Mouse (Mus musculus): Measurements from ENCODE around the gene Tmem30b. TPM values are rescaled to one million over a fixed set of nuclear protein-coding genes. Genes with fewer than 3 reads are reported as not detected.
"Not testable (repeated sequence)": the region's sequence is repeated elsewhere in the genome, so short reads cannot be mapped to it uniquely, and the experiment has no call there.

The Tmem30b gene
- 24.4 and 49.2 TPM in 2 replicates for polyA plus RNA-seq (2012; rRNA removed)

DNA sequence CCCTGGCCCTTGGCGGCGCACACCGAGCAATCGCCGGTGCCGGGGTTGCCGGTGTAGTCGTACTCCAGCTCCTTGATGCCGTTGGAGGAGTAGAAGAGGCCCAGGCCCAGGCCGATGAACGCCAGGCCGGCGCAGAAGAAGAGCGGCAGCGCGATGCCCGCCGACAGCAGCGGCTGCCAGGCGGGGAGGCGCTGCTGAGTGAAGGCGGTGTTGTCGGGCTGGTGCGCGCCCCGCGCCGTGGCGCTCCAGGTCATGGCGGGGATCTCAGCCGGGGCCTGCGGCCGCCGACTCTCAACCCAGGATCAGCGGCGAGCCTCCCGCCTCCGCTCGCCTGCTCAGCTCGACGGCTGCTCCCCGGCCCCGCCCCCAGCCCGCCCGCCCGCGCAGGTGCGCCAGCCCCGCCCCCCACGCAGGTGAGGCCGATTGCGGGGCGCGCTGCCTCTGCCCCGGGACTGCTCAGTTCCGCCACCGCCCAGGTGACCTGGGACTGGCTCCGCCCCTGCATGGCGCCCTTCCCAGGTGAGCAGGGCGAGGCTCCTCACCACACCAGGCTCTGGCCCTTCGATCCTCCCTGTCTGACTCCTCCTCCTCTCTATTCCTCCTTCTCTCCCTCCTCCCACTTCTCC lies at the start of gene Tmem30b:
Gene Tmem30b (minus strand): TSS at position 307 of the 626 bp plus-strand sequence.
- no peak for DNase-seq (ENCODE audit: low read depth)

DNA sequence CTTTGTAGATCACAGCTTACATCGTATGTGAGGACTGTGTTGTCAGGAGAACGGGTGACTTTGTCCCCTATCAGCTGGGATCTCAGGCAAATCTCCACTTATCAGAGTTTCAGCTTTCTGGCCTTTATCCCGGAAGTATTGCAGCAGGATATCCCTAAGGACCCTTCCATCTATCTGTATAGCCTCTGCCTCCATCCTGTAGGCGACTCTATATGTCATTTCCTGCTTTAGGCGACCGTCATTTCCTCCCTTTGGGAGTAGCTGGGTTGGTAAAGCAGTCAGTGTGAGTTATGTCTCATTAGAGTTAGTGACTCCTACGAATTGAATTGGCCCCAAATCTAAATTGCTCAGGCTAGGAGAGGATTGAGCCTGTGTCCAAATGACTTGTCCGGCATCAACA lies 49.0 kb upstream of the Tmem30b start:
- DNase-seq (ENCODE audit: low read depth), result no peak

DNA sequence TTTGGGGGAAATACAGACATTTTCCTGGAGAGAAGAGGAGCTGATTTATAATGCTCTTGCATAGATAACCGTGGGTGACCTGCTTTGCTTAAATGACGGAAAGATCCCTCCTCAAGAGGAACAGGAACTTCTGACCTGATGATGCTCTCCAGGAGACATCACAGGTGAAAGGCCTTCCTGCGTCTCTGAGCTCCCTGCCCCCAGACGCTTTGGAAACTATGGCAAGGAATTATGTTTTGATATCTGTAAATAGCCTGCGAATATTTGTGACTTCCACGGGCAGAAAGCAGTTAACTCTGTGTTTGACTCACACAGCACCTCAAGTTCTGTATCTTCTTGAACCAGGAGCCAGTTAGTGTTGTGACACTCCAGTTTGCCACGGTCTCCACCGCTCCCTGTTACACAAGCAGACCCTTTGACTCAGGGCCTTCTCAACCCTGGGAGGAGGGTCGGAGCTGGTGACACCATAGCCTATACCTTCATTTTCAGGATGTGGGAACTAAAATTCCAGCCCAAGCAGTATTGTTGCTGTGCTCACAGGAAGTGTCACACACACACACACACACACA lies 48.1 kb upstream of the Tmem30b start:
- DNase-seq (ENCODE audit: low read depth), result no peak

DNA sequence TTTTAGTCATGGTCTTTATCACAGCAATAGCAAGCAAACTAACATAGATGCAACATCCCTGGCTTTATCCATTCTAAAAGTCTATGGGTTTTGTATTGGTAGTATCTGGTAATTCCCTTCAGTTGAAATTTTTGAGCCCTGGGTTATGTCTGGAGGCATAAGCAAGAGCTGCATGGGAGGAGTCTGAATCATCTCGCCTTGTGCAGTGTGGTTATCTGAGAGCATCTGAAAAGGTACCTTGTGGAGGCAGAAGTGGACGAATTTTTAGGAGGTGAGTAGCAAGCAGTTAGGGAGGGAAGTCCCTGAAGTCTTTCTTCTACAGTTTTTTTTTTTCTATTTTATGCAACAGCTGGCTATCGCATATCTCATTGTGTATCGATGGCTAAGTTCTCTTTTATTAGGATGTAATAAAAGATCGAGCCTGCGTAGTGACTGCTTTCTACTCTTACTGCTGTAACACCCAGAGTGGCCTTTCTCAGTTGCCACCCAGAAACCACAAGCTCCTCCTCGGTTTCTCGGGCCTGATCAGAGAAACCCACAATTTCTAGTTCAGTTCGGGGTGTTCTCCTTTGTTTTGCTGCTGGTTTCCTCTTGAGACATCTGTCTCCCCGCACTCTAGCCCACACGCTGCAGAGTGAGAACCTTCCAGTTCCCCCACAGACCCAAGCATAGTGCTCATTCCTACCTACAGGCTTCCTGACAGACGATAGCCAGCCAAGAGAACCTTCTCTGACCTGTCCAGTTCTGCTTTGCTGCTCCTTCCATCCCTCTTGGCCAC lies 47.0 kb upstream of the Tmem30b start:
- no peak for DNase-seq (ENCODE audit: low read depth)

DNA sequence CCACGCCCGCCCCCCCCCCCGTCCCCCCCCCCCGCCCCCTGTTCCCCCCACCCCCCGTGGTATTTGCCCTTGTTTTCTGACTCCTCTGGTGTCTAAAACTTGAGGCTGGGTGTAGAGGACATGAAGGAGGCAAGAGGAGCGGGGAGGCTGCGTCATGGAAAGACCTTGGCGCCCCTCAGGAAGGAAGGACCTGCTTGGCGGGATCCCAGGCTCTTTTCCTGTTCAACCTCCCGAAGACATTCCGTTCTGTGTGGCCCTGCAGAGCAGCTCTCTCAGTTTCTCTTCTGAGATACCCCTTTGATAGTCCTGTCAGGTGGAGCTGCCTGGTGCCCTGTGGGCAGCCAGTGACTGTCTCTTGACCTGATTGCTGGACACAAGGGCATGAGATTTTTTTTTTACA lies 45.4 kb upstream of the Tmem30b start:
- DNase-seq (ENCODE audit: low read depth), result no peak

DNA sequence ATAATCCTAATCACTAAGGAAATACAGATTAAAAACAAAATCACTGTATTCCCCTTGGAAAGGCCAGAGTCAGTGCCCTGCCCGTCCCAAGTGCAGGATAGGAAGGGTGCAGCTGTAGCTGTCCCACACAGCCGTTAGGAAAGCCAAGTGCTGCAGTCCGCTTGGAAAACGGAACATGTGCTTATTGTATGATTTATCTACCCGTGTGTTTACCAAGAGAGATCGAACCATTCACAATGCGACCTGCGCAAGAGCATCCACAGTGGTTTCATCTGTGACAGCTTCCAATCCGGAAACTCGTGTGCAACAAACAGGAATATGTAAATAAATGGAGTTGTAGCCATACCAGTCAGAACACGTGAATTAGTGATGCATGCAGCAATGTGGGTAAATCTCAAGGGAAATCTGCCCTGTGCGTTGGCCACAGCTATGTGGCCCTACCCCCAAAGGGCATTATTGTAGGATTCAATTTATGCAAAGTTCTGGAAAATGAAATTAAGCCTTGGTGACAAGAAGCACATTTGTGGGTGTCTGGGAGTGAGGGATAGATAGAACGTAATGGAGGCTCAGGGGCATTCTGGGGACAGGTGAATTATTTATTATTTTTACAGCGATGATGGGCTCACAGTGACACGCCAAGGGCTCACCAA lies 44.6 kb upstream of the Tmem30b start:
- no peak for DNase-seq (ENCODE audit: low read depth)

DNA sequence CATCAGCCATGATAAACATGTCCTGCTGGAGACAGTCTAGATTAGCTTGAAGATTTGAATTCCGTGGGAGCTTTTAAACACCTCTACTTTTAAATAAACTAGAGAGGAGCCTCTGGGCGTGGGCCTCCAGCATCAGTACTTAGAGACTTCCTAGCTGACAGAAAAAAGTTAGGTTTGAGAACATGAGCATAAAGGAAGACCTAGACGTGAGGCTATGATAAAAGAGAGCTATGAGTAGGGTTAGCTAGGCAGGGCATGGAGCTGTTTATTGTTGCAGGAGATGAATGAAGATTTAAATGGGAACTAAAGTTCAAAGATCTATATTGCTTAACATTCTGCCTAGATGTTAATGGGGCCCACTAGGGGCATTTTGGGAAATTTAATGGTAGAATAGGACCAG lies 41.1 kb upstream of the Tmem30b start:
- no peak for DNase-seq (ENCODE audit: low read depth)

DNA sequence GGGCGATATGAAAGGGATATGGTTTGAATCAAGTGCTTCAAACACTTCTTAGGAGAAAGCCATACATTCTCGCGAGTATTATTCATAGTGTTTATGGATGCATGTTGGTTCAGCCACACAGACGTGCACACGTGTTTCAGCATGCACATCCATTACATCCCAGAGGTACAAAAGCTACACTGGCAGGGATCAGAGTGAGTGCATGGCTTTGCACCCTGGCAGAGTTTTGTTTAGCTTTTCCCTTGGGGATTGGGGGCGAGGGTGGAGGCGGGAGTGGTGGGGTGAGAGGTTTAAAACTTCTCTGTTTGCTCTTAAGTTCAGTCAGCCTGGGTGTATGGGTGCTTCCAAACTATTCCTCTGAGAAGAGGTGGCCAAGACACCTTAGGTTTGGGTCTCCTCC lies 39.7 kb upstream of the Tmem30b start:
- no peak for DNase-seq (ENCODE audit: low read depth)

DNA sequence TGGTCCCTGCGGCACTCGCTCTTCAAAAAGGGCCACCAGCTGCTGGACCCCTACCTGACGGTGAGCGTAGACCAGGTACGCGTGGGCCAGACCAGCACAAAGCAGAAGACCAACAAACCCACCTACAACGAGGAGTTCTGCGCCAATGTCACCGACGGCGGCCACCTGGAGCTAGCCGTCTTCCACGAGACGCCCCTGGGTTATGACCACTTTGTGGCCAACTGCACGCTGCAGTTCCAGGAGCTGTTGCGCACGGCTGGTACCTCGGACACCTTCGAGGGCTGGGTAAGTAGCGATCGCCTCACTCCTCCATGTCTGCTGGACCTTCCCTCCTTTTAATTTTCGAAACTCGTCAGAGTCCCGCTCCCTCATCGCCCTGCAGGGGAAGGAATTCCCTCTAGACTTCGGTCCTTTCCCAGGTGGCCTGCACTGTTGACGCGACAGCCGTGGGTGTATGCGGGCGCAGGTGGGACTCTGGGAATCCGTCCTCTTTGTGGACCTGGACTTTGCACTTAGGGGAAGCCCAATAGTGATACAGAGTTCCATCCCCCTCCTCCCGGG lies 39.1 kb upstream of the Tmem30b start:
- DNase-seq (ENCODE audit: low read depth), result no peak

DNA sequence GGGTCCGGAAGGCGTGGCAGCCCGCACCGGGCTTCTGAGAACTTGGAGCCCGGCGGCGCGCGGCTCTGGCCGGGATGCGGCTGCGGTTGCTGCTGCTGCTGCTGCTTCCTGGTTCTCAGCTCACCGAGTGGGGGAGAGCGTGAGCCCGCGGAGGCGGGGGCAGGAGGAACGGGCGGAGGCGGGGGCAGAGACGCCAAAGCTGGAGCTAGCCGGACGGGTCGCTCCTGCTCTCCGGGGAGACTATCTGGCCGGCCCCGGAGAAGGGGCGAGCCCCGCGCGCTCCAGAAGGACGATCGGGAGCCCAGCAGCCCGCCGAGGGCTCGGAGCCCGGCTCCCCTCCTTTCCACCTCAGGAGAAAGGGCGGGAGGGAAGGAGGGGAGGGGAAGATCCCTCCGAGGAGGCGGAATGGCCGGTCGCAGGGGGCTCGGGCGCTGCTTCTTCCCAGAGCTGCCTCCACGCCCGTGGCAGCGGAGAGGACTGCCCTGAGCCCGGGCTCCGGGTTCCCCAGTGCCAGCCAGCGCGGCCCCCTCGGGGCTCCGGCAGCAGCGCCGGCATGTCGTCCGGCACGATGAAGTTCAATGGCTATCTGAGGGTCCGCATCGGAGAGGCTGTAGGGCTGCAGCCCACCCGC lies 38.5 kb upstream of the Tmem30b start, which contains the start of gene Prkch:
Gene Prkch (plus strand): TSS at position 187 of the 631 bp plus-strand sequence.
- no peak for DNase-seq (ENCODE audit: low read depth)

DNA sequence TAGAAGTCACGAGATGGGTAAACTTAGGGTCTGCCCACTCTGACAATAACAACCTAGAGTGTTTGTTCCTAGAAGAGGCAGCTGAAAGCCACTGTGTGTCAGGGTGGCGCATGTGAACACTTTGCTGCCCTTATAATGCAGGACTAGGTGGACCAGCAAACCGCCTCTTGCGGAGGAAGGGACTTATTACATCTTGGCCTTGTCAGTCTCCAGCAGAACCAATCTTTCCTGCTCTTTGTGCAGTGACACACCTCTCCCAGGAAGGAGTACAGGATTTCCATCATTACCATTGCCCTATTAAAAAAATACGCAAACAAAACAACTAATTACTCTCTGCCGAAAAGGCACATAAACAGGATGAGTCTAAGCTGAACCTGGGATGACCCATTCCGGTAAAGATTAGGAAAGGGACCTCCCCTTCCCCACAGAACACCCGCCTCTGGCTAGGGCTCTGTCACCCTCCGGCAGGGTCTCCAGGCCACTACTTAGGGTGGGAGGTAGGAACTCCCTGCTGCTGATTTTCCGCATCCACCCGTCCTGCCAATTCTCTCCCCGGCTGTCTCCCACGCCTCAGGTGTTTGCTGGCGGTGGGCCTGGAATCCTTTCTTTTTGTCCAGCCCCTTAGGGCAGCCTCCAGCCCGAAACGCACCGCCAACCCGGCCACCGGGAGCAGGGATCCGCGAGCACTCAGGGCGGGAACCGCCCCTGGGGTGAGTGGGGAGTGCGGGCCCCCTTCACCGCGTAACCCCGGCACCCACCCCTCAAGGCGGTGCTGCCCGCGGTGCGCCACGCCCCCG lies 37.8 kb upstream of the Tmem30b start:
- no peak for DNase-seq (ENCODE audit: low read depth)

DNA sequence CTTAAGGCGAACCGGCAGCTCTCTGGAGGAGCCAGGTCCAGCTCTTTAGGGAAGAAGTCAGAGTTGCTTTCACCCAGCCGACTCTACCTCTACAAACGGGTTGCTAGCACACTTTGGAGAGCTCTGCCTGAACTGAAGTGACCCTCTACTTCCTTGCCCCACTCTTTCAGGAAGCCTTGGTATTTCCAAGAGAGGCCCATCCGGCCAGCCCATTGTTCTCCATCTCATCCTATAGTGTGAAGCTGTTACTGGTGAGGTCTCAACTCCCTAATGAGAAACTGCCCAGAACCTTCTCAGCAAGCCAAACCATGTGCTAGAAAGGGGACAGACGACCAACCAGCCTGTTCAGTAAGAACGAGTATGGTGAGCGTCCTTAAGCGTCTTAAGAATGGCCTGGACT lies 37.1 kb upstream of the Tmem30b start:
- no peak for DNase-seq (ENCODE audit: low read depth)

DNA sequence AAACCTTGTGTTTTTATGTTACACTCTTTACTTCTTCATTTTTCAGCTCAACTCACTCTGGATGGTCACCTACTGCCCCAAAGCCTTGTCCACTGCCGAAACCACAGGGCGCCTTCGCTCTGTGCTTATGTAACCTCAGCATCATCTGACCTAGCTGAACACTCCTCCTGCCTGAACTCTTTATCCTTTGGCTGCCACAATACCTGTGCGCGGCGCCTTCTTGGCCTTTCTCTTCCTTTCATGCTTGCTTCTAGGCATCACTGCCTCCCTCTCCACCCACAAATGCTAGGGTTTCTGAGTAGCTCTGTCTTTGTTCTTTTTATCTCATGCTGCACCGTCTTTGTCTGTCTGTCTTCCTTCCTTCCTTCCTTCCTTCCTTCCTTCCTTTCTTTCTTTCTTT lies 34.6 kb upstream of the Tmem30b start:
- DNase-seq (ENCODE audit: low read depth), result no peak

DNA sequence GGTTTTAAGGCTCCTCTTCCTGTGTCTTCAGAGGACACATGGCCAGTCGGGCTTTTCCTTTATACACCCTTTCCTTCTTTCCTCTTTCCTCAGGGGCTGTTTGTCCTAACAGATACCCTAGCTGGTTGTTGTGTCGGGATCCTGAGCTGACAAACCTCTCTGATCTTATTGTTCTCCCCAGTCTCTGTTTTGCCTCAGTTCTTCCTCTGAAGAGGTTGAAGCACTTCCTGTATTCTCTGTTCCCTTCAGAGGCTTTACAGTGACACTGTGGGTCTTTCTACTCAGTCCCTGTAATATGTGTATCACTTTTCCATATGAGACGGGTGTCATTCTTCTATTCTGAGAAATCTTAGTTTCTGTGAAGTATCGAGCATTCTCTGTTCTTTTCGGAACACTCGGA lies 31.9 kb upstream of the Tmem30b start:
- DNase-seq (ENCODE audit: low read depth), result no peak

DNA sequence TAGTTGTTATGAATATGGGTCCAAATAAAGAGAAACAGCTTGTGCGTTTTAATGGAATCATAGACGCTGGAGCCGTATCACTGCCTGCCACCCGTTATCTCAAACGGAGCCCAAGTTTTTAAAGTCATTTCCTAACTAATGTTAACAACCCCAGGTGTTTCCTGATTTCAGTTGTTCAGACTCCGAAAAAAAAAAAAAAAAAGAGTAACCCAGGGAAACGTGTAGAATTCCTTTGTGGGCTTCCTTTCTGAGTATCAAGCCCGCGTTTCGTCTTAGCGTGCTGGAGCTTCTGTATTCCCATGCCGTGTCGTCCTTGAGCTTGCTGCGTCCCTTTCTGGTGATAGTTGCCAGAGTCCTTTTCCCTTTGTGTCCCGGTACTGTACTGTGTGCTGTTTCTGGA lies 28.4 kb upstream of the Tmem30b start:
- DNase-seq (ENCODE audit: low read depth), result no peak

DNA sequence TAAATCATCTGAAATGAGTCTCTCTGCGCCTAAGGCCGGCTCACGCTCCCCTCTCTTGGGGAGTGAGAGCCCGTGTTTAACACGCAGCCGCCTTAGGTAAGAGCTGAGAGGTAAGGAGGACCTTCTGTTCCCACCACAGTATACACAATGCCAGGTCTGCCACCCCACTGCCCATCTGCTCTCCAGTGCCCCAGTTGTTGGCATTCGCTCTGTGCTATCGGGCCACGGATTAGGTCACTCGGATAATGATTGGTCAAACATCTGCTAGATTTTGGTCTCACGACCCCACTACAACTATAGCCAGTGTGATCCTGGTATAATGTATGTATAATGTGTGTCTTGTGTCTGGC lies 19.4 kb upstream of the Tmem30b start:
- DNase-seq (ENCODE audit: low read depth), result no peak

DNA sequence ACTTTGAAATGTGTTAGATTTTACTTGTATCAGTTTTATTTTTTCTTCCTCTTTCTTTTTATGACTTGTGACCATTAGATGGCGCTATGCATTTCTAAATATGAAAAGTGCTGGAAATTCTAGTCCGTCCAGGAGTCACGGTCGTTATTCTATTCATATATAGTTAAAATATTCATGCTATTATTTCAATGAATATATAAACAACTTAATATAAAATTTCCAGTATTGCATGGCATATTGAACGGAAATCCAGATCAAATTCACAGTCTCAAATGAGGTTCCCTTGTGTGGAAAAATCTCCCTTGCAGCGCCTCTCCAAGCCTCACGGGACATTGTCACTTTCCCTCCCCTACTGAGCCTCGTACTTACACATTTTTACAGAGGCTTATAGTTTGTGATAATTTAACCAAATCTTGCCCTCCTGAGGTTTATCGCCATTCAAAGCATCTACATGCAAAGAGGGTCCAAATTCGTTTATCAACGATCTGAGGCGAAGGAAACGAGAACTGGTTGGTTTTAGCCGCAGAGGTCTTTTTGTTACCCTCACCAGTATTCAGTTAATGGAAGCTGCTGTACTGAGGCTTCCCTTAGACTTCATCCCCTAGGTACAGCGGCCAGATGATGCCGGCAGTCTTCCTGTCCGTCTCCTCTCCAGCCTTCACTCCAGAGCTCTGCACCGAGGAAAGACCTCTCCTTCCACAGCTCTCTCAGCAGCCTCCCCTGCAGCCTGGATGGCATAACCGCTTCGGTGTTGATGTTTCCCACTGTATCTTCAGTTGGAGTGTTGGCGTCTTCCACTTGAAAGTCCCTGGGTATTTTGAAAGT lies 18.8 kb upstream of the Tmem30b start:
- DNase-seq (ENCODE audit: low read depth), result no peak

DNA sequence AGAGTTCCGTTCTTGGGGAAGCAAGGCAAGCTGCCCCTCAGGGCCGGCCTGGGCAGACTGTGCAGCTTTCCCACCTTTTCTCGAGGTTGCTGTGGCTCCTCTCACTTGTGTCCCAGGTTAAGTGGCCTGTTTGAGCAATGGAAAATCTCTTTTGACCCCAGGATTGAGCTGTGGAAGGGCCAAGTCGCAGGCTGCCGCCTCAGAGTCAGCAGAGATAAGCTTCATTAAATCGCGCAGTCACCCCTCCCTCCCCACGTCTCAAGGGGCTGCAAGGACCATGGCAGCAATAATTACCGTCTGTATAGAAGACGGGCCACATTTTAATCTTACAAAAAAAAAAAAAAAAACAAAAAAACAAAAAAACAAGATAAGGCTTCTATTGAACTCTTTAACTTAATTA lies 18.0 kb upstream of the Tmem30b start:
- DNase-seq (ENCODE audit: low read depth), result no peak

DNA sequence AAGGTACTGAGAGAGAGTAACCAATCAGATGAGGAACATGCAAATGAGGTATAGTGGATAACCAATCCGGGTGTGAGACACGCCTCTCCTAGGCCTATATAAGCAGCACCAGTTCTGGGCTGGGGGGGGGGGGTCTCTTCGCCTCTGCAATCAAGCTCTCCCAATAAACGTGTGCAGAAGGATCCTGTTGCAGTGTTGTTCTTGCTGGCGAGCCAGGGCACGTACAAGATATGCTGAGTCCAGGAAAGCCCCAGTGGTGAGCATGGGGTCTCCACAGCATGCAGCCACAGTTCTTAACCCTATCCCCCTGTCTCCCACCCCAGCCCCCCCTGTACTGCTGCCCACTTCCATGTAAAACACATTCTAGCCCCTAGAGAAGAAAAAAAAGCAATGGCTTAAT lies 16.9 kb upstream of the Tmem30b start:
- DNase-seq (ENCODE audit: low read depth), result not testable (repeated sequence)

DNA sequence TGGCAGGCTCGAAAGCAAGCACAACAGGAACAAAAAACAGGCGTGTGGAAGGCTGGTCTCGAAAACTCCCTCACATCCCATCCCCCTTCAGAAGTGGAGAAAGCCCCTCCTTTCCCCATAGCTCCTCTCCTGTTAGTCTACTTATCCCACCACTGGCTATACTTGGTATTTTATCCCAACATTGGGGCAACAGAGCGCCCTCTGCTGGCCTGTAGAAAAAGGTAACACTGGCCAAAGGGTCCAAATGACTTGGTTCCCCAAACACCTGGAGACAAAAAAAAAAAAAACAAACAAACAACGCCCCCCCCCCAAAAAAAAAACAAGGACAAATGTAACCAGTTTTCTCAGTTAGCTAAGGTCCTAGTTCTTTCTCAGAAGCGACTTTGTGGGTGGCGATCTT lies 13.9 kb upstream of the Tmem30b start:
- no peak for DNase-seq (ENCODE audit: low read depth)

Data from gonadal fat pad, adult 2 months (tissue).